Mouse (Mus musculus) 416B (cell line): ENCODE data around the gene Oaf.

Experiments used
- DNase-seq: peaks from one replicate; pipeline ENCODE4 v3.0.0; 2011; ENCODE audit warnings: low read depth

The Oaf gene

DNA sequence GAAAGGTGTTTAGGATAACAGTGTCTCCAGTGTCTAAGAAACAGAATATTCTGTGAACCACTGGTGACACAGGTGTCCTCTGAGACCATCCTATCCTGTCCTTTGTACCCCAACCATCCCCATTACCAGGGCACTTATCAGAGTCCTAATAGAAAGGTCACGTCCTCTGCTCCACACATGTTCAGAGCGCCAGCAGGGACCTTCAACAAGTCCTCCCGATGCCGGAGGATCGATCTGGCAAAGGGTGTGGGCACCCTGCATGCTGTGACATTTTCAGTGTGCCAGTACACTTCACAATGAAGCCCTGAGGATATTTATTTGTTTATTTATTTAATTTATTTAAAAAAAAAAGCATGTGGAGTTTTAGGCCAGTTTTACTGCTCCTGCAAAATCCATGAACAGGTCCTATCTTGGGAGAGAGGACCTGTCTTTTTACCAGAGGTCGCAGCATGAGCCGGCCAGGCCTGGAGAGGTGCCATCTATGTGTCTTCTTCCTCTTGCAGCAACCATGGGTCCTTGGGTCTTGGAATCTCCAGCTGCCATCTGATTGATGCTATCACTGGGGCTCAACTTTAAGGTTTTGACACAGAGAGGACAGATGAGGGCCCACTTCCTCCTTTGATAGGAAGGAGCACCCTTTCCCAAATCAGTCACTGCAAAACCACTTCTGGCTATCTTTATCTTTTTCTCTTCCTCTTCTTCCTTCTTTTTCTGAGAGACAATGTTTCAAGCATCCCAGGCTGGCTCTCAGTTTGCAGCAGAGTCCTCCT is 6.3 kb upstream of the Oaf start:
- peak; percentile 79 for DNase-seq

DNA sequence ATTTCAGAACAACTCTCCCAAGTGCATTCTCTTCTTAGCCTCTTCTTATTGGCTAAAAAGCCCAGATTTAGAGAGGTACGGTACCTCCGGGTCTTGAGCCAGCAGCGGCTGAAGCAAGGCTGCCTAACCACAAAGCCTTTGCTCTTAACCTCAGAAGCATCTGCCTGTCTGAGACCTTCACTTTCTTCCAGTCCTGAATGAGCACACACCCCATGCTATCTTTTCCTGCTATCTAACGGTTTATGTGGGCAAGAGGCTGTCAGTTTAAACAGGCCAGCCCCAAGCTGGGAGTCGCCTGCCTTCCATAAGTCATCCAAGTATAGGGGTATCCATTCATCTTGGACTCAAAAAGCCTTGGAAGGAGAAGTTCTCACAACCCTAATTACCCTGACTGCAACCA is 2.7 kb upstream of the Oaf start:
- peak; percentile 96 for DNase-seq

- no peak for DNase-seq
These were observed 2.3 kb upstream of the Oaf start for GRCm38 (mm10) chr9:43241970-43242369.

GRCm38 (mm10) chr9:43241291-43241690 is 1.6 kb upstream of the Oaf start:
- DNase-seq = no peak

DNA sequence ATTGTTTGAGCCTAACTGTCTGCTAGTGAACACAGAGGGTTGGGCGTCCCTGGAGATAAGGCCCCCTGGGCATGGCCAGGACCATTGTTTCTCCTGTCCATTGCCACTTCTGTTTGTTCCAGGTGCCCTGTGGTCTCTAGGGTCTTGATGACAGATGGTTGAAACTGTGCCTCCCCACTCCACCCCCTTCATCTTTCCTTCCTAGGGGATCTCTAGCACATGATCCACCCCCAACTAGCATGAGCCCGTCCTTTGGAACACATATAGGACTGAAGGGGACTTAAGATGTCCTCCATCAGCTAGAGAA is 836 bp upstream of the Oaf start:
- DNase-seq = no peak

- no peak for DNase-seq
These were observed 823 bp downstream of the Oaf start for GRCm38 (mm10) chr9:43238631-43239545.

- DNase-seq = no peak
These were observed 1.5 kb downstream of the Oaf start for GRCm38 (mm10) chr9:43238167-43238566.

- DNase-seq = no peak
These were observed 2.5 kb downstream of the Oaf start for GRCm38 (mm10) chr9:43237111-43237775.

DNA sequence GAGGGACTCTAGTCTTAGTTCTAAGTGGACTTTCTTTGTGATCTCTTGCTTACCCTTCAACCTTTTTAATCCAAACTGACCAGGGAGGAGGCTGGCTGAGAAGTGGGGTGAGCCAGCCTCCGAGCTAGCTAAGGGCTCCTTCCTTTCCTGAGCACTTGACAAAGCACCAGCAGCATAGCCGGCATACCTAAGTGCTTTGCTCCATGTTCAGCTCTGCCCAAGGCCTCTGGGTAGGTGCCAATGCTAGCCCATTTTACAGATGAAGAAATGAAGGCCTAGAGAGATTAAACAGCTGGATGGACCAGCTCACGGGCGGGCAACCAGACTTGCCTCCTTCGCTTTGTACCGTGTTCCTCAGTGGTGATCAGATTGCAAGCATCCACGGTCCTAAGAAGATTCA is 3.1 kb downstream of the Oaf start:
- DNase-seq = no peak

DNA sequence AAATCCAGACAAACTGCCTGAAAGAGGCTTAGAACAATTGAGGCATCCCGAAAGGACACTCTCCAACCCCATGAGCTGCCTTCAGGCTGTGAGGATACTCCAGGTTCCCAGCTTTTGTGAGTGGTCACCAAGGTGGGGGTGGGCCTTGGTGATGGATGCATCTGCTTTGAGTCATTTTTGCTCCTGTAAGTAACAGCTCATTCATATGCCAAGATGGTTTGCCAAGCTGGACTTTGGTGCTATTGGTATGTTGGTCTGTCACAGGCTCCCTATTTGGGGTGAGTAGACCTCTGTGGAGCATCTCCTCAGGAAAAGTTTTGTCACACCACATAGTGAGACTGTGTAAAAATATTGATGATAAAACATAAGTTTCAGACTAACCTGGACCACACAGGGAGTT is 3.6 kb downstream of the Oaf start:
- DNase-seq = no peak

- no peak for DNase-seq
These were observed 4.4 kb downstream of the Oaf start for GRCm38 (mm10) chr9:43235336-43235735.

DNA sequence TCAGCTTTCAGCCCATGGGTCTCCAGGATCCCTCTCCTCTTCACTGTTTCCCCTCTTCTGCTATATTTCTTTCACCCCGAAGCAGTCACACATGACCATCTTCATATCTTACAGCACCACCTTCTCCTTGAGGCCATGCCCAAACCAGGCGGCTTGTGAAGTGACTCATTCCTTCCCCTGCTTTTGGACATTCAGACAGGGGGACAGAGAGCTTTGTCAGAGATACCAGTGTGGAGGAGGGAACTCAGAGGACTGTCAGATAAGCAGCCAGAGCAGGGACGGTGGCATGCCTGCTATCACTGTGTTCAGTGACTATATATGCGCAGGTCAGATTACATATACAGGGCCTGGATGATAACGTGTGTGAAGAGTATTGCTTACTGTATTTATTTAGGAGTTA is 5.2 kb downstream of the Oaf start:
- peak; percentile 98 for DNase-seq

DNA sequence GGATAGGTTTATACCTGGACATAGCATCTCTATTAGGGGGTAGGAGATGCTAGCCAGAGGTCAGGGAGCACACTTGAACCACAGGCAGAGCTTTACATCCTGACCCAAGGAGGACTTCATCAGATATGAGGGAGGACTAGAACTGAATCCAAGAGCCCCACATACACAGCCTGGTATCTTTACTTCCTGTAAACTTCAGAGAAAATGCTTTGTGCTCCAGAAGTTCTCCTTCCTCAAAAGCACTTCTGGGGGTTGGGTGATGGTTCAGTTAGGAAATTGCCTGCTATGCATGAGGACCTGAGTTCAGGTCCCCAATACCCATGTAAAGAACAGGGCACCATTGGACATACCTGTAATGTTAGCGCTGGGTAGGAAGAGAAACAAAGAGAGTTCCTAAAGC is 6.2 kb downstream of the Oaf start:
- DNase-seq = no peak

DNA sequence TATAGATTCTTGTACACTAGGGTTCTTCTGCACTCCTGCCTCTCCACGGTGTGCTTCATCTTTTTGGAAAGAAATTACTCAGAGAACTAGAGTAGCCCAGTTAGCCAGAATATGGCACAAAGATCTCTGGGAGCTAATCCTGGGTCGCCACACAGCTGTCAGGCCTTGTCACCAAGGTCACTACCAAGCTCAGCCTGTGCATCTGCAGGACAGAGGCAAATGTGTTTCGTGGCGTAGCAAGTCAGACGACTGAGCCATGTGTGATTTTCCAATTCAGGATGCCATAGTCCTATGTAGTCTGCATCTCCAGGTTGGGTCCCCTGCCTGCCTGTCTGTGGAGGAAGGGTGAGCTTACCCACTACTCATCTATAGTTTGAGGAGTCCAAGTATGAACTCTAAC is 6.7 kb downstream of the Oaf start:
- DNase-seq = no peak

- no peak for DNase-seq
These were observed 7.4 kb downstream of the Oaf start for GRCm38 (mm10) chr9:43232286-43232685.

- no peak for DNase-seq
These were observed 7.9 kb downstream of the Oaf start for GRCm38 (mm10) chr9:43231805-43232204.

GRCm38 (mm10) chr9:43230886-43231285 is 8.8 kb downstream of the Oaf start:
- no peak for DNase-seq

DNA sequence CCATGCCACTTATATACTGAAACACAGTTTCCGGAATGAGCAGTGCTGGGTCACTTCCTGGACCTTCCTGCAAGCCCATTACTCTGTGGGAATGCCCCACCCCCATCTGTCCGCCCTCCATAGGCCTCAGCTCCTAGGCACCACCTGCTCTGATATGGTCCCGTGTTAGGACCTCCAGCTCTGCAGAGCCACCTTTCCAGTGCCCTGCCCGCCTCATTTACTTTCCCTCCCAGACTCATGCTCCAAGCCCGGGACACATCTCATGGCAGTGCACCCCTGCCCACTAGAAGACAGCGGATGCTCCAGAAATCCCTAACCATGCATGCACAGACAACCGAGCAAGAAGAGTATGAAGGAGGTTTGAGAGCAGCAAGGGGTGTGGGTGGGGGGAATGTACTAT is 9.7 kb downstream of the Oaf start:
- no peak for DNase-seq

DNA sequence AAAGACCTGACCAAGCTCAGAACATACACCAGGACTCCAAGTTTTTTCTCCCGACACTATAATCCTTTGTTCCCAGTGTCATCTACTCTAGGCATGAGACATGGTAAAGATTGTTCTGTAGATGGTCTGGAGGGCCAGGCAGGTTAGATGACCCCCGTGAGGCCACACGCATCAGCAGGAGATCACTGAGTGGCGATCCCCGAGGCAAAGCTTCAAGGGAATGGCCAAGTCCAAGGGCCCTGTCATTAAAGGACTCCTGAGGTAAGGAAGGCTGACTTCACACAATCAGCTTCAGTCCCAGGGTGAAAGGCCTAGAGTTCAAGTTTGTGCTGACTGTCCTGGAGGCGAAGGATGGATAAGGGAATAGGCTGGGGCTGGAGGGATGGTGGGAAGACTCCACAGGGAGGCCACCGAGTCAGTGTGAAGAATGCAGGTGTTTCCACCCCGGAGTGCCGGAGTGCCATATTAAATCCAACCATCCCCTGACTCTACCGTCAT is 10.3 kb downstream of the Oaf start:
- no peak for DNase-seq

DNA sequence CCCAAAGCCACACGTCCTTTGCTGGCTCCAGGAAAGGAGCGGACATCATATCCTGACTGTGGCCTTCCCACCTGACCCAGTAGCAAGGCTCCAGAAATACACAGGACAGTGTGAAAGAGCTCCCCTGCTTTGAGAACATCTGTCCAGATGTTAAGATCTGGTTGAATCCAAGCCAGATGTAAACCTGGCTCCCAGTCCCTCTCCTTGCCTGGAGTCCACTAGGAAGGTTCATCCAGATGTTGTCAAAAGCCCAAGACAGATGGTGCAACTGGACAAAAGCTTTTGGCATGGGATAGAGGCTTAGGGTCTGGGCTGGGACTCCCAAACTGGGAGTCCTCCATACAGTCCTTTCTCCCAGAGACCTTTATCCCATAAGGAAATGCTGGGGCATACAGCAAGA is 11.0 kb downstream of the Oaf start:
- DNase-seq = no peak

GRCm38 (mm10) chr9:43227626-43228025 is 12.1 kb downstream of the Oaf start:
- peak; percentile 89 for DNase-seq

GRCm38 (mm10) chr9:43226573-43227160 is 13.0 kb downstream of the Oaf start:
- DNase-seq = peak; percentile 84
